Mouse (Mus musculus): ENCODE measurements around the gene Tbc1d22a.
"Not testable (repeated sequence)": the region's sequence is repeated elsewhere in the genome, so short reads cannot be mapped to it uniquely, and the experiment has no call there.

Gene Tbc1d22a

DNA sequence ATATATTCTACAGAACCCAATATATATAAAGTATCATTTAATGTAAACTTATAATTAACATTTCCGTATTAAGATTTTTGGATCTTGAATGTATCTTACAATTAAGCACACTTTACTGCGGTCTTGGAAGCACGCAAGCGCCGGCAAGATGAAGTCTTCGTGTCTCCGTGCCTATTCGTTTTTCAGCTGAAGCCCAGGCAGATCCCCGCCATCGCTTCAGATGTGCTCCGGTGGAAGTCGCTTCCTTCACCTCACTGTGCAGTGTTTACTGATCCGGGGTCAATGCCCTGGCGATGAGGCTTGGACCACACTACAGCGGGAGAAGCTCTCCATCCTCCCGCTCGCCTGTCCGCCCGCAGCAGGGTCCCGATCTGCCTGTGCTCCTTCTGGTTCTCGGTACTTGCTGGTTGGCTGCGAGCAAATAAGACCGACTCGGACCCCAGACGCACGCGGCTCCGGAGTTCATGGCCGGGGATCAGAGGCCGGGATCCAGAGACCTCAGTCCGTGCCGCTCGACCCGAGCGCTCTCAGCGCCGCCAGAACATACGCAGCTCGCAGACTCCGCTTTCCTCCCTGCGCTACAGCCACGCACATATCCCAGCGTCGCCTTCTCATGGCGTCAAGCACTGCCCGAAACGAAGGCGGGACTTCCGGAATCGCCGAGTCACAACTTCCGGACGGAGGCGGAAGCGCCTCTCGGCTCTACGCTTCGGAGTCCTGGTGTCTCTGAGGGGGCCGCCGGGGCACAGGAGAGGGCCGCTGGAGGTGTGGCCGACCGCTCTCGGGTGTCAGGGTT, at the start of gene Tbc1d22a:
Gene Tbc1d22a, plus strand, starts transcription at position 707 of the 796 bp plus-strand sequence.
- DNase-seq, result peak; percentile 94

DNA sequence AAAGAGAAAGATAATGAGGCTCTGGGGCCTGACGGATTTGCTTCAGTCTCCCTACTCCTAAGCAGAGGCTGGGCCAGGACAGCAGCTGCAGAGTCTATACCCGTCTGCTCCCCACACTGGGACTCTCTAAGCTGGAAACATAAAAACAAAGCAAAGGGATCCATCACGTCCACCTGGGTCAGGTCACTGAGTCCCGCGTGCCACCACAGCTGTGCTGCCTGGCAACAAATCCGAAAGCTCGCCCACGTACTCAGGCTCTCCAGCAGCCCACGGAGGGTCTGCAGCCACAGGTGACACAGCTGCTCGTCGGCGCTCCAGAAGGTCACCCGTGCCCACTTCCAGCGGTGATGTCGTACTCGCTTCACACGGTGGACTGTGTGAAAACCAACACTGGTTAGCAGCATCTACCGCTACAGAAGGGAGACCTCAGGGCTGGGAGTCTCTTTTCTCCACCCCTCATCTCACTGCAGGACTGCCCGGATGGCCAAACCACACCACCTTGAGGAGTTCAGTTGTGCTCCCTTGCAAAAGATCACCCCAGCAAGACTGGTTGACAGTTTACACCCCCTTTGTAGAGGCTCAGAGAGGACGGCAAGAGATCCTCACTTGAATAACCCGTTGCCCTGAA, 49.4 kb upstream of the Tbc1d22a start:
- no peak for DNase-seq

DNA sequence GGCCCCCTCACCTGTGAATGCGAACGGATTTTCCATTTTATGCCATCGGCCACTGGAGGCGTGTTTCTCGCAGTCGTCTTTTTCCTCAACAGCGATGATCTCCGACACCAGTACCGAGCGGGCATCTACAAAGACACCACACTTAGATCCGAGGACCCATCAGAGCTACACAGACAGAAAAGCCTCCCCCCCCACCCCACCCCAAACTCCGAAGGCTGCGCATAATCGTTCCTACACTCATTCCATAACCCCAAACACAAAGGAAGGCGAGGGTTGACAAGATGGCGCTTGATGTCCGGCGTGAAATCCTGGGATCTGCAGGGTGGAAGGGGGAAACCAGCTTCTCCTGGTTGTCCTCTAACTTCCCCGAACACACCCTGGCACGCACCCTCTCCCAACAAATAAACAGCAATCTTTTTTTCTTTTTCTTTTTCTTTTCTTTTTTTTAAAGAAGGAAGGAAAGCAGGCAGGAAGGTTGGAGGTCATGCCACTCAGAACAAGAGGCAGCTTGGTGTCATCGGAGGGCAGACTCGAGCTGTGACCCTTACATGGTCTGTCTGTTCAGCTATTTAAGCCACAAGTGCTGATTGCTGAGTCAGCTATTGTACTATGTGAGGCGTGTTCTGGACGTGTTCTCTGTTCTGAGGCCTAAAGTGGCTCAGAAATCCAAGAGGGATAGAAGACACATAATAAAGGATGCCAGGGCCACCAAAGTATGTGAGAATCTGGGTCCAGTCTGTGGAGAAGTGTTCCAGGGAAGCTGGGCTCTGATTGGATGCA, 48.3 kb upstream of the Tbc1d22a start:
- DNase-seq, result no peak

DNA sequence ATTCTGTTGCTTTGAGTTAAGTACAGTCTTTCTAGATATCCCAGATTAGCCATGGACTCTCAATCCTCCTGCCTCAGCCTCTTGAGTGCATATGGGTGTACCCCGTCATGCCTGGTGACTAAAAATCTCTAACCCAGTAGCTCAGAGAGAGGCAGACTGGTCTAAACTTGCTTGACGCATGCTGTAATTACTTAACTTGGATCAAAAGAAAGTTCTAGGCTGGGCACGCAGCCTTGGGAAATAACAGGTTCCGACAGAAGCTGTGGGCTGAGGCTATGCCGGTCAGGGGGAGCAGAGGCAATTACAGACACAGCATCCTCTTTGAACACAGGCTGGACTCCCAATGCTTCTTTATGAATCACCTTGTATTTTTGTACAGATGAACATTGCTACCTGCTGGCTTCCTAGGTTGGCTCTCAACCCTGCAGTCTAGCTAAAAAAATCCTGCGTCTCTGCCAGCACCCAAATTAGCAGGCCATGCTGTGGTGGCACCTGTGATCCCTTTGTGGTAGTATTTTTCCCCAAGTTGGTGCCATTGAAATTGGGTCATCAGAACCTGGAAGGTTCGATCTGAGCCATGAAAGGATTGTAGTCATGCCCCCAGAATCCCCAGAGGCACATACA, 47.1 kb upstream of the Tbc1d22a start:
- DNase-seq, result no peak

DNA sequence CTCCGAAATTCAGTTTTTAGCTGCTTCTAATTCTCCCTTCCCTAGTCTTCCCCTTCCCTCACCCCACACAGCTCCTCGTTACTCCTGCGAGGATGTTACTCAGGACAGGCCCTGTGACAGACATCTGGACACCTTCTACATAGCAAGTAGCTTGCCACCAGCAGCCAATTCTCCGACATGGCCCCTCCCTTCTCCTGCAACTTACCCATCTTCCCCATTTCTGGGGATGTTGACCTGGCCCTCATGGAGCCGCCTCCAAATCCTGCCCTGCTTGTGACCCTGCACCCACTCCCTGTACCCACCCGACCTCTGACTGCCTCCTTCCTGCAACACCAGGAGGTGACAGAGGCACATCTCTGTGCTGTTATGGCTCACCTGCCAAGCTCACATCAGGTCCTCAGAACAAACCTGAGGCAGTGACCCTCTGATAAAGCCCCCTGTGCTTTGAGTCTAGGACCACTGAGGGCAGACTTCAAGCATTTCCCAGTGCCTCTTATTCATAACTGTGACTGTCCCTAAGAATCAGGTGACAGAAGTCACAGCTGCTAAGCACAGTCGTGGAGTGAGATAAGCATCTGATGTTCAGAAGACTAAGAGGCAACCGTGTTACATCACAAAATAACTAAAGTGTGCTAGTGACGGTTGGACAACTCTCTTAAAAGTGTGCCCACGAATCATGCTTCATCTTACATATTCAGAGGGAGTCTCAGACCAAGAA, 46.3 kb upstream of the Tbc1d22a start:
- DNase-seq, result no peak

DNA sequence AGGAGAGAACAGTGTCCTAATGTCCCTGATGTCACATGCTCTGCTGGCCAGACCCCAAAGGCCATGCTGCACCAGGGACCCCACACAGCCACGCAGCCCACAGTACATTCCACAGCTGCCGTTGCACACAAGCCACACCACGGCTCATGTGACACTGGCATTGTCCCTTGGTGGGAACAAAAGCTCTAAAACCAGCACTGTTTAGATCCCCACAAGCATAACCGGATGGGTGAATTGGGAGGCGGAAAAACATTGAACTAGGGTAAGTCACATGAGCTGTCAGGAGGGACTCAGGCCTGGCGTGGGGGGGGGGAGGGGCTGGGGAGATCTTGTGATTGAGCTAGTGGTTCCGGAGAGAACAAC, 45.8 kb upstream of the Tbc1d22a start:
- peak; percentile 73 for DNase-seq

DNA sequence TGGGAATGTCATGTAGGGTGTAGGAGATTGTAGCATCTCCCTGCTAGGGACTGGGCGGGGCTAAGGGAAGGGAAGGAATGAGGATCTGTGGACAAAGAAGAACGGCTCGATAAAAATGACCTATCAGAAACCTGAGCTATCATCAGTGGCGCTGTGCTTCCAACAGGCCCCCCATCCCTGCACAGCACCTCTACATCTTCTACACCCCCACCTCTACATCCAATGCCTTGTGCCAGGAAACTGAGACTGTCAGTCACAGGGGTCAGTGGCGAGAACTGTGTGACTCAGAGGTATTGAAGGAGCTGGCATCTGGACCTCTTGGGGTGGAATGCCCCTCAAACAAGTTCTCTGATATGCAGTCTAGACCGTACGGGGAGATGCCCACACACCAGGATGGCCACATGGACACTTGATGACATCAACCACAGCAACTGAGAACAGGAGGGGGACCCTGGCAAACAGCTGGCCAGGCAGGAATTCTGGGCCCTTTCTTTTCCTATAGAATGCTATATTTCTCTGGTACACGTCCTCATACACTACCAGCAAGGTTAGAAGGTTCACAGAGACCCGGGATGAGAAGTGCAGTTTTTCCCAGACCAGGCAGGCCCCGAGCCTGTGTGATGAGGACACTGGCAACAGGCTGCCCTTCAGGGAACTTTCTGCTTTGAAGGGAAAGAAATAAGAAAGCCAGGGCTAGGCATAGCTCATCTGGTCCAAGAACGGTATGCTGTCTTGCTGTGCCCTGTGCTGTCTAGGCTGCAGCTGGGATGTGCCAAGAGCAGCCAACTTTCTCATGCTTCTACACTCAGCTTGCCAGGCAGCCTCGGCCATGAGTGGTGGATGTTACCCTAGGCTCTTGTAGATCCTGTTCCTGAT, 45.1 kb upstream of the Tbc1d22a start:
- DNase-seq, result no peak

DNA sequence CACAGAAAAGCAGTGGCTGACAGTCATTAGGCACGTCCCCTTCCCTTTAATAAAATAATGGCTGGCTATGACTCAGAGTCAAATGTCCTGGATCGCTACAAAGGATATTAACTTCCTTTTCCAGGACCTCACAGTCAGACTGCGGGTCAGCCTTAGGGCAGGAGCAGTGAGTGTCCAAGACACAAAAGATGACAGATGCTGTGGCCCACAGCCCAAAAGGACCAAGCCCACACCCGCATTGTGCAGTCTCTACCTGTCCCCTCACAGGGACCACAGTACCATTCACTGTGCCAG, 44.5 kb upstream of the Tbc1d22a start:
- DNase-seq, result no peak

DNA sequence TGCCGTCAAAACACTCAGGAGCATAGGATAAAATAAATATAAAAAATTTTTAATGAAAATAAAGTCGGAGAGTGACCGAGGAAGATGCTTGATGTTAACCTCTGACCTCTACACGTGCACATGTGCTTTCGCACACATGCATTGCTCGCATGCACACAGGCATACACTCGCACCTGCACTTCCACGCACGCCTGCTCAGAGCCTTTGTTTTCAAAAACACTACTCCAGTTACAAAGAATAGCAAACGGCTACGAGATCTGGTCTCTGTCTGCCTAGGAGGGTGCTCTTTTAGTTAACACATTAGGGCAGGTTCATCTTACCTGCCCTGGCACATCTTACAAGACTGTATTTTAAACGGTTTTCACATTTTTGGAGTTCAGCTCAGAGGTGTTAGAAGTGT, 42.9 kb upstream of the Tbc1d22a start:
- no peak for DNase-seq

DNA sequence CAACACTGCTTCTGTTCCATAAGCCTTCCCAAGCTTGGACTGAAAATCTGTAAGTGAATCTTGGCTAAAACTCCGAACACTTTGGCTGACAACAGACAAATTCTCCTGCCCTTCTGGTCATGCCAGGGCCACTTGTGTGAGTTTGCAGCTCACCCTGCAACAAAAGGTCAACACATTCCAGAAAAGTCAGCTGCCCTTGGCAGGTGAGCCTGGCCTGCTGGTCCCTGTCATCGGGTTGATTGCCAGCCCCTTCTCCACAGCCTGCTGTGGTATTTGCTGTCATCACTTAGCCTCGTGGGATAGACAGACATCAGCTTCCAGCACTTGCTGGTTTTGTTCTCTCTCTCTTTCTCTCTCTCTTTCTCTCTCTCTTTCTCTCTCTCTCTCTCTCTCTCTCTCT, 42.1 kb upstream of the Tbc1d22a start:
- DNase-seq, result no peak

DNA sequence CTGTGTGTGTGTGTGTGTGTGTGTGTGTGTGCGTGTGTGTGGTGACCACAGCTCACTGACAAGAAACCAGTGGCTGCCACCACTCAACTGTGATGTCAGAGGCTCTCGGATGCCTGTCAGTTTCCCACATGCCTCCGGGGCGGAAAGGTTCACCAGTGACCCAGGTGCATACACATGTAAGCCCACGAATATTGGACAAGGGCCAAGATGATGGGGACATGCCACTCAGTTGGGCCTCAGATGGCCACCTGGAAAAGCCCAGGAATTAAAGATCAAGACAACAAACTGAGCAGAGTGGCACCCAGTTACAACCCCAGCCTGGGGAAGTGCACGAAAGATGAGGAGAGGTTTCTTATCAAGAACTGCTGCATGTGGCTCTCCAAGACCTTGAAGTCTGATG, 41.7 kb upstream of the Tbc1d22a start:
- DNase-seq, result no peak

DNA sequence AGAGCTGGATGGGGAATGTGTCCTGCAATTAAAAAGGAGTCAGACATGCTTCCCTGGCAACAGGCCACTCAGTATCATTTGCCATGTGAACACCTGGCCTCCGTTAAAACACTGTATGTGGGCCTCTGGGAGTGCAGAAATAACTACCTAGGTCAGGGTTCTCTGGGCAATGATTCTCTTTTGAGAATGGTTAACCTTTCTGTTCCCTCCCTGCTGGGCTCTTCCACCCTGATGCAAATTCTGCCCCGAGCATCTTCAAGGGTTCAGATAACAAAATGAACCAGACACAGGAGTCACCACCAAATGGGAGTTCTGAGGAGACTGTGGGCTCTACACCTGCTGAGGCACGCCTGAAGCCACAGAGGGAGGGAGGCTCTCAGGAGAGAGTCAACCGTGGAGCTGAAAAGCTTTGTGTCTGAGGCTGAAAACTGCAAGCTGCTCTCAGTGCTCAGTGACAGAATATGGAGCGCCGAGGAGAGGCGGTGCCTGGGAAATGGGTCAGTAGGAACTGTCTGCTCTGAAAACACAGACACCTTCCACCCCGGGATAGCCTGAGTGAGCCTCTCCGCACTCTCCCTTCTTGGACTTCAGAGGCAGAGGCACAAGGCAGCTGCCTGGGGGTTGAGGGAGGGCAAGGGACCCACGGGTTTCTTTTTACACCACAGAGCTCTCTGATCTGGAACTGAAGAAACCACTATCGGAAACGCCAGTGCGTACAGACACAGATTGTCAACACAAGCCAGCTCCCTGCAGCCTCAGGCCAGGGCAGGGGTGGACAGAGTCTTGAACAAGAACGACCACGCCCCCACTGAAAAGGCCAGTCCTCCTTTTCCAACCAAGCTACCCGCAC, 40.9 kb upstream of the Tbc1d22a start:
- no peak for DNase-seq

DNA sequence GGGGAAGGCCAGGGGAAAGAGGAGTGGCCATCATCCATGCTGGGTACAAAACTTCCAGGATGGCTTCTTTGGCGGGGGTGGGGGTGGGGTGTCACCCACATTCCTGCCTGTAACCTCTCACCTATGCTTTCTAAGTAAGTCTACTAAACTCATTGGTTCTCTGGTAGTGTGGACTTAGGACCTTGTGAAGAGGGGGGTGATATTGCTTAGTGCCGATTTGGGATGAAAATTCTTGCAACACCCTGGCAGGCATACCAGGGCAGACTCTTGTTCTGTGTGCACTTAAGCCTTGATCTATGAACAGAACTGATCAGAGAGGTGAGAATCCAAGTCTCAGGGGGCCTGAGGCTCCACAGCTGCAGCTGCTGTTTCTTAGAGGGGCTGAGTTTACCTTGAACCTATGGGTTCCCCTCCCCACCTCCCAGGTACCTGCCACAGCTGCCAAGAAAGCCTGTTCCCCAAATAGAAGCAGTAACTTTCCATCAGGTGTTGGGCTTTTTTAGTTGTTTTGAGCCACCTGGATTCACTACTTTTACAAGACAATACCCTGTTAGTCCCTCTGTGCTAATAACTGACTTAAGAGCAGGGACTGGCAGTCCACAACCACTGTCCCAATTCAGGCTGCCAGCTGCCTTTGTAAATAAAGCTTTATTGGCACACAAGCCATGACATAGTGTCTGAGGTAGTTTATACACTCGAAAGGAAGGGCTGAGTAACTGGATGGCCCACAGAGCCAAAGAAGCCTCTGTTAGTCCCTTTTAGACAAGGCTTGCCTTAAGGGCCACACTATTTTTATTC, 38.8 kb upstream of the Tbc1d22a start:
- no peak for DNase-seq

DNA sequence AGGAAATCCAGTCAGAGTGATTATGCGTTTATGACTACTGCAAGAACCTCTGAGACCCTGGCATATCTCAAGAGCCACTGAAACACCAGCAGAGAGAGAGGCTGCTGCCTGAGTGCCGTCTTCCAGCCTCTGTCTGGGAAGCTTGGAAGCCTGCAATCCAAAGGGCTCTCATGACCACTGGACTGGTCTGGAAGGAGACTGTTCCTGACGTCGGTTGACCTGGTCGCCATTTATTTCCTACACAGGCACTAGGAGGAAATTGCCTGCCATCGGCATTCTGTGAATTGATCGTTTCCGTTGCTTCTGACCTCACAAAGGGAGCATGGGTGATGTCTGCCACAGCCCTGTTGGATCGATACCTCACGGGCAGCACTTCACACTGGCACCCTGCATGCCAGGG, 38.1 kb upstream of the Tbc1d22a start:
- DNase-seq, result no peak

DNA sequence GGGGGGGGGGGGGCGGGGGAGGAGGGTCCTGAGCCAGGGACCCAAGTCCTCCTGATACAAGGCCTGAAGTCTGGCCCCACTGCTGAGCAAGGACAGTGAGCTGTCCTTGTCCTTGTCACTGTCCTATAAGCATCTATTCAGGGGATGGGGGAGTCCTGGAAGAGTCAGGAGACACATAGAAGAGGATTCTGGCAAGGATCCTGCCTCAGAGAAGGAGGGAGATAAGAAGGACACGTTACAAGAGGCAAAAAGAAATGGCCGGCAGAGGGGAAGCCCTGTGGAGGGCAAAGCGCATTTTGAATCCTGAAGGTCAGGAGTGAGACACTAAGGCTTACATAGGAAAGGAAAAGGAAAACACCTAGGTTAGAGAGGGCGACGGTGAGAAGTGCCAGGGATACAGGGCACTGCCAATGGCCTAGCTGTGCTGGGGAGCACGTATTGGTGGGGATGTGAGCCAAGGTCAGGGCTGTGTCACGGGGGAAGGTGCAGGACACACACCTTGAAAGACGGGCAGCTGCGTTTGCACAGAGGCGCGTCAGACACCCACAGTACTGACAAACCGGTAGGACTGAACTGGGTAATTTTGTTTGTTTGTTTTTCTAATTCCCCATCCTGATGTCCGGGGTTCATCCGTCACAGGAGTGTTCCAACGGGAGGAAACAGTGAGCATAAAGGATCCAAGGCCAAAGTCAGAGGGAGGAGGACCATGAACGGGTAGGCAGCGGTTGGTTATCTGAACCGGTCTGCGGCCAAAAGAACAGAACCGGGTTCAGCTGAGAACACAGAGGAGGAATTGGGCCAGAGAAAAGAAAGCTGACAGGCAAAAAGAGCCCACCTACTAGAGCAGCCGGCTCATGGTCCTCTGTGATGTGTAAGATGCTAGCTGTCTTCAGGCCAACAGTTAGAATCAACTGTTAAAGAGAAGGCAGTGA, 37.2 kb upstream of the Tbc1d22a start:
- no peak for DNase-seq

DNA sequence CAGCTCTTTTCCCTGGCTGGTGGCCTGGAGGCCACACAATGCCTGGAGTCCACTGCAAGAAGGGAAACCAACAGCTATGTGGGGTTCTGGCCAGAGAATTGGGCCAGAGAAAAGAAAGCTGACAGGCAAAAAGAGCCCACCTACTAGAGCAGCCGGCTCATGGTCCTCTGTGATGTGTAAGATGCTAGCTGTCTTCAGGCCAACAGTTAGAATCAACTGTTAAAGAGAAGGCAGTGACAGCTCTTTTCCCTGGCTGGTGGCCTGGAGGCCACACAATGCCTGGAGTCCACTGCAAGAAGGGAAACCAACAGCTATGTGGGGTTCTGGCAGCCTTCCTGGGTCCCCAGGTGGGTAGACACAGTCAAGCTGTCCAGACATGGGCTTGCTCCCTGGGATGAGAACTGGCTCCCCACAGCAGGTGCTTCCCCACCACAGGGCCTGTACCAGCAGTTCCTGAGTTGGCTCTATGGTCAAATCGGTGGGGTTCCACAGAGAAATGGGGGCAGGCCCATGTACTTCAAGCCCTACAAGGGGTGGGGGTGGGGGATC, 36.5 kb upstream of the Tbc1d22a start:
- DNase-seq, result not testable (repeated sequence)

DNA sequence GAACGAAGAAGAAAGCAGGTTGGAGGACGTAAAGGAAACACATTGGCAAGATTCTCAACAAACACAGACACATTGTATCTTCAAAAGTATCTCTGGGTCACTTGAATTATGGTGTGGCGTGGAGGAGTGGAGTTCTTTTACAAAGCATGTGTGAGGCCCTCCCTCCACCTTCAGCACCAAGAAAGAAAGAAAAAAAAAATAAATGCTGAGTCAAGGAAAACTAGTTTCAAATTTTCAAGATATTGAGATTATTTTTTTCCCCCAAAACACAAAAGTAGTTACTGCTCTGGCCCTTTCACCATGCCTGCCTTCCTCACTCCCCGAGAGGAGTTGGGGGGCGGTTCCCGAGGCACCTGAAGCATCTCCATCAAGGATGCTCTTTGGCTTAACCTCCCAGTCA, 35.7 kb upstream of the Tbc1d22a start:
- DNase-seq, result no peak

DNA sequence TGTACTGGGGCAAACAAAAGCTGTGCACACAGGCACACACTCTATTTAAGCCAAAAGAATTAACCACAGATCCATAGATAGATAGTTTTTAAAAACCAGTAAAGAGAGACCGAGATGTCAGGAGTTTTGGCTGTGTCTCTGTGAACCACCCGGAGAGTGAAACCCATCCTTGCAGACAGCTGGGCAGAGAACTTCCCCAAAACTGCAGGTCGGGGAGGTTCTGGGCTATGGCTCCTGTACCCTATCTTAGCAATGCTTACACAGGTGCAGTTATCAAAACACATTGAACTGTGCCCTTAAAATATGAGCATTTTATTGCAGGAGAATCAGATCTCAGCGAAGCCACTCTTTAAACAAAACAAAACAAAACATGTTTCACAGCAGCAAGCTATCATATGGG, 33.8 kb upstream of the Tbc1d22a start:
- no peak for DNase-seq

DNA sequence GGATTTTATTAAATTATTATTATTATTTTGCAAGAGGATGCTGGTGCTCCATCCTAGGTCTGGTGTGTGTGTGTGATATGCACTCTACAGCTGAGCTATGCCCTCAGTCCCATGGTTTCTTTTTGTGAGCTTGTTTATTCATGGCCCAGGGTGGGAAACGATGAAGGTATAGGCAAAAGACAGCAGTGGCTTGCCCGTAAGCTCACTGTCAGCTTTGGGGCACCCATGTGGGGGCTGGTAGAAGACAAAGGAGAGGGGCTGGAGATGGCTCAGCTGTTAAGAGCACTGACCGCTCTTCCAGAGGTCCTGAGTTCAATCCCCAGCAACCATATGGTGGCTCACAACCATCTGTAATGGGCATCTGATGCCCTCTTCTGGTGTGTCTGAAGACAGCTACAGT, 32.9 kb upstream of the Tbc1d22a start:
- not testable (repeated sequence) for DNase-seq
